Mouse (Mus musculus) urinary bladder, postnatal 10 days (tissue): ENCODE results near the gene Shc1.

ENCODE experiments used
- DNase-seq: peaks from one replicate; pipeline ENCODE4 v3.0.0; 2022; ENCODE audit warnings: low spot score

The Shc1 gene

GRCm38 (mm10) chr3:89390699-89391662, 27.3 kb upstream of the Shc1 start:
- DNase-seq = no peak

- DNase-seq = no peak
These were observed 26.4 kb upstream of the Shc1 start for GRCm38 (mm10) chr3:89391663-89392511.

GRCm38 (mm10) chr3:89392871-89393311, 25.4 kb upstream of the Shc1 start:
- DNase-seq = no peak

GRCm38 (mm10) chr3:89393605-89394004, 24.6 kb upstream of the Shc1 start:
- peak; percentile 98 for DNase-seq

GRCm38 (mm10) chr3:89394006-89394893, 24.0 kb upstream of the Shc1 start, which contains the start of gene Zbtb7b:
TSS of gene Zbtb7b (minus strand) at chr3:89394776.
- no peak for DNase-seq

GRCm38 (mm10) chr3:89394894-89395256, 23.4 kb upstream of the Shc1 start:
- DNase-seq = no peak

GRCm38 (mm10) chr3:89395419-89395805, 22.8 kb upstream of the Shc1 start:
- DNase-seq = no peak

- no peak for DNase-seq
These were observed 22.2 kb upstream of the Shc1 start for GRCm38 (mm10) chr3:89395806-89396653.

GRCm38 (mm10) chr3:89396654-89397005, 21.6 kb upstream of the Shc1 start:
- no peak for DNase-seq

GRCm38 (mm10) chr3:89401329-89401728, 16.9 kb upstream of the Shc1 start:
- DNase-seq = no peak

GRCm38 (mm10) chr3:89402693-89403092, 15.6 kb upstream of the Shc1 start, which contains the start of gene Lenep:
TSS of gene Lenep (minus strand) at chr3:89402793.
- no peak for DNase-seq

GRCm38 (mm10) chr3:89406887-89407286, 11.4 kb upstream of the Shc1 start:
- no peak for DNase-seq

- DNase-seq = no peak
These were observed 9.8 kb upstream of the Shc1 start for GRCm38 (mm10) chr3:89408448-89408847.

GRCm38 (mm10) chr3:89409701-89410100, 8.5 kb upstream of the Shc1 start:
- no peak for DNase-seq

- no peak for DNase-seq
These were observed 7.4 kb upstream of the Shc1 start for GRCm38 (mm10) chr3:89410864-89411263.

- peak; percentile 94 for DNase-seq
These were observed 6.5 kb upstream of the Shc1 start, which contains the start of gene Flad1 for GRCm38 (mm10) chr3:89411490-89412393. TSS of gene Flad1 (minus strand) at chr3:89411870.

- no peak for DNase-seq
These were observed 2.1 kb upstream of the Shc1 start for GRCm38 (mm10) chr3:89416158-89416557.

- no peak for DNase-seq
These were observed 1.1 kb upstream of the Shc1 start for GRCm38 (mm10) chr3:89417131-89417530.

- no peak for DNase-seq
These were observed 438 bp upstream of the Shc1 start for GRCm38 (mm10) chr3:89417840-89418169.

- peak; percentile 47 for DNase-seq
These were observed 613 bp downstream of the Shc1 start for GRCm38 (mm10) chr3:89418861-89419250.
